Mouse (Mus musculus): ENCODE data around the gene Hoxa6.

DNA sequence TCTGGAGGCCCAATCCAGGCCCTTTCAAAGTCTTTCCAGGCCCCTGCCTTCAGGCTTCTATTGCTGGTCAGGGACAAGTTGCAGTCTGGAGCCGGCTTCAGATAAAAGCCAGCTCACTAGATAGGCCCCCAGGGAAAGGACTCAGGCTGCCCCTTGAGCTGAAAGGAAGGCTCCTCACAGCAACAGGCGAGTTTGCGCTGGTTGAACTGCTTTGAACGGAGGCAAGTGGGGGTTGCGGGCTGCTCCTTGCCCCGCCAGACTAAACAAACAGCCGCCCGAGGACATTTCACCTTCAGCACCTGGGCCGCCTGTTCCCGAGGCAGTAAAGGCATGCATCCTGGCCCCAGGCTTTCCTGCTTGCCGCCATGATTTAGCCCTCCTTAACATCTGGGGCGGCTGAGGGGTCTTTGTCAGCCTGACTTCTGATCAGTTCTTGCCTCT is 35.2 kb upstream of the Hoxa6 start:
- no peak for TF ChIP-seq CTCF (IDR thresholded peaks at IDR 0.05; ENCODE audit: low read depth, low read length)
- no peak for TF ChIP-seq POLR2A (IDR thresholded peaks at IDR 0.05; ENCODE audit: insufficient read depth, low read length)
- 0 out of 2 replicates have a peak, but pooled peaks have one; percentile 39 for TF ChIP-seq EP300 (IDR thresholded peaks at IDR 0.05; ENCODE audit: insufficient read depth, low read depth, low read length)

Measured in ES-Bruce4 (cell line).